ENCODE assay signal across 16 mouse cellular contexts in the genomic region with DNA sequence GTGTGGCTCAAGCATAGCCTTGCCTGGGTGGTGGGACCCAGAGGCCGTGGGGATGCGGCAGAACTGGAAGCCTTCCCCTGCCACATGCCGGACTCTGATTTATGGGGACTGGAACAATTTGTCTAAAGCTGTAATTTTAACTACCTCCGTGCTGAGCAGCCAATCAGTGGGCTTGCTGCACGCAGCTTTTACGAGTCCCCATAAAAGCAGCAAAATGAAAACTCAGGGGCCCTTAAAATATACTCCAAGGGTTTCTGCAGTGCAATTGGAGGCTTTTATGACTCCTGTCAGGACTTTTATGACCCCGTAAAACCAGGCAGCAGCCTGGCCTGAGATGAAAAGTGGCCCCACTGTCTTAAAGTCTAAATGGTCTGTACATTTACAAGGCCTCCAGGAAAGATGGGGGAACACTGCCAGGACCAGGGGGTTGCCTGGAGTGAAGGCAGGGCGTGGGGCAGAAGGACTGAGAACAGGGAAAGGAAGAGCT.
A peak's percentile ranks its signal among the peaks of the same experiment; 100 is the strongest.
DNase-seq lines count a peak whose midpoint lies in the region; ATAC-seq and TF ChIP-seq lines count a peak whose summit lies in the region.
"Had no signal": no experiment of that assay in that cellular context is flagged by ENCODE, and none has a peak within 500 bp of the region (broad histone marks: within the 10 kb centered on the region; RNA-seq: fewer than 3 reads in every experiment).

No protein-coding gene starts in this region.

- TF ChIP-seq CTCF in kidney, adult 2 months (conservative IDR thresholded peaks at IDR 0.05; ENCODE audit: insufficient read depth, insufficient read length, low read depth, low read length) = no peak
- TF ChIP-seq CTCF in olfactory bulb, adult 2 months (IDR thresholded peaks at IDR 0.05; ENCODE audit: insufficient read depth, low read depth, low read length) = no peak
- no peak for TF ChIP-seq CTCF in thymus, adult 2 months (IDR thresholded peaks at IDR 0.05; ENCODE audit: borderline replicate concordance, control insufficient read depth, extremely low read depth, insufficient read depth, low read length, poor library complexity)

- no peaks in the 10 kb centered on the region for H3K4me1 ChIP-seq in kidney, adult 2 months (ENCODE audit: control insufficient read depth, insufficient read depth, low read length)
- peaks cover 17% of the 10 kb centered on the region for H3K4me1 ChIP-seq in limb, embryonic 11.5 days (ENCODE audit: control insufficient read depth, insufficient read depth, low read length)
- peaks cover 22% of the 10 kb centered on the region for H3K4me1 ChIP-seq in olfactory bulb, adult 2 months (ENCODE audit: control insufficient read depth, insufficient read depth, low read length)
- no peaks in the 10 kb centered on the region for H3K4me1 ChIP-seq in thymus, adult 2 months (replicated peaks; ENCODE audit: control insufficient read depth, insufficient read depth, low read length)
- H3K4me1 ChIP-seq in heart, embryonic 12.5 days (replicated peaks) = peaks cover 31% of the 10 kb centered on the region

- H3K4me2 ChIP-seq in limb, embryonic 11.5 days (ENCODE audit: low read depth, severe bottlenecking) = peak overlapping the region; percentile 15; the same call in 1 of the 2 replicates
- H3K4me2 ChIP-seq in heart, embryonic 12.5 days = no peak overlapping the region
- H3K4me2 ChIP-seq: embryonic facial prominence, embryonic 12.5 days; hindbrain, embryonic 15.5 days had no signal

- peak; percentile 85 for ATAC-seq in limb, embryonic 11.5 days (ENCODE audit: insufficient number of reproducible peaks, low FRiP score, low TSS enrichment, low read depth)
- no peak for ATAC-seq in heart, embryonic 12.5 days (ENCODE audit: insufficient number of reproducible peaks, low FRiP score)
- ATAC-seq: liver, postnatal 0 days; midbrain, embryonic 16.5 days had no signal

- no peak overlapping the region for H3K9ac ChIP-seq in limb, embryonic 11.5 days (ENCODE audit: low read length)
- no peak overlapping the region for H3K9ac ChIP-seq in heart, embryonic 12.5 days
- H3K9ac ChIP-seq: embryonic facial prominence, embryonic 12.5 days; hindbrain, embryonic 15.5 days; liver, postnatal 0 days had no signal

- DNase-seq in cerebellum, postnatal 25 days = peak; percentile 17 to 34
- DNase-seq in cerebellum, postnatal 14 days = no peak
- DNase-seq in kidney, postnatal 4 days = peak; percentile 54 to 65
- no peak for DNase-seq in kidney, adult 2 months
- DNase-seq in limb, embryonic 11.5 days (ENCODE audit: low spot score) = peak; percentile 83
- DNase-seq in thymus, adult 2 months = no peak
- DNase-seq: cerebellum, adult 11 months; liver, postnatal 0 days; right cerebral cortex, postnatal 14 days; thymus, postnatal 14 days had no signal

- 31% methylated on average over 8 of the region's 8 CpGs for WGBS in kidney, adult 2 months
- WGBS in limb, embryonic 11.5 days = 3% methylated on average over 8 of the region's 8 CpGs
- 38% methylated on average over 8 of the region's 8 CpGs for WGBS in olfactory bulb, adult 2 months
- 17% methylated on average over 8 of the region's 8 CpGs for WGBS in thymus, adult 2 months
- 77% methylated on average over 8 of the region's 8 CpGs for WGBS in heart, embryonic 12.5 days

- no peak overlapping the region for H3K27ac ChIP-seq in kidney, adult 2 months (ENCODE audit: insufficient read depth, low read depth, low read length)
- H3K27ac ChIP-seq in limb, embryonic 11.5 days (replicated peaks; ENCODE audit: low read depth, low read length) = peak overlapping the region; percentile 45
- H3K27ac ChIP-seq in olfactory bulb, adult 2 months (ENCODE audit: insufficient read depth, low read depth, low read length) = peak overlapping the region; percentile 76
- H3K27ac ChIP-seq in thymus, adult 2 months (ENCODE audit: control insufficient read depth, insufficient read depth, low read length) = no peak overlapping the region
- no peak overlapping the region for H3K27ac ChIP-seq in heart, embryonic 12.5 days (ENCODE audit: poor library complexity, severe bottlenecking)
- H3K27ac ChIP-seq: embryonic facial prominence, embryonic 12.5 days; hindbrain, embryonic 15.5 days; macrophage had no signal

- no peaks in the 10 kb centered on the region for H3K36me3 ChIP-seq in kidney, adult 2 months (ENCODE audit: control insufficient read depth, insufficient read depth, low read length)
- H3K36me3 ChIP-seq in limb, embryonic 11.5 days (ENCODE audit: control insufficient read depth, insufficient read depth, low read length) = no peaks in the 10 kb centered on the region
- H3K36me3 ChIP-seq in thymus, adult 2 months (ENCODE audit: control insufficient read depth, insufficient read depth, low read length) = no peaks in the 10 kb centered on the region
- no peaks in the 10 kb centered on the region for H3K36me3 ChIP-seq in heart, embryonic 12.5 days
- H3K36me3 ChIP-seq: embryonic facial prominence, embryonic 12.5 days; hindbrain, embryonic 15.5 days had no signal

- H3K9me3 ChIP-seq in limb, embryonic 11.5 days (ENCODE audit: control insufficient read depth, low read length) = no peaks in the 10 kb centered on the region
- no peaks in the 10 kb centered on the region for H3K9me3 ChIP-seq in heart, embryonic 12.5 days (replicated peaks)
- H3K9me3 ChIP-seq: embryonic facial prominence, embryonic 12.5 days; hindbrain, embryonic 15.5 days had no signal

- no peak for TF ChIP-seq POLR2A in kidney, adult 2 months (IDR thresholded peaks at IDR 0.05; ENCODE audit: low read depth, low read length)
- TF ChIP-seq POLR2A in olfactory bulb, adult 2 months (IDR thresholded peaks at IDR 0.05; ENCODE audit: insufficient read depth, low read depth, low read length) = no peak
- TF ChIP-seq POLR2A in thymus, adult 2 months (IDR thresholded peaks at IDR 0.05; ENCODE audit: control insufficient read depth, extremely low read depth, insufficient read depth, low read length, poor library complexity) = no peak

- no peaks in the 10 kb centered on the region for H3K27me3 ChIP-seq in kidney, adult 2 months (replicated peaks; ENCODE audit: control insufficient read depth, insufficient read depth, low read length)
- H3K27me3 ChIP-seq in limb, embryonic 11.5 days (ENCODE audit: control insufficient read depth, insufficient read depth, low read length) = peaks cover 22% of the 10 kb centered on the region
- no peaks in the 10 kb centered on the region for H3K27me3 ChIP-seq in thymus, adult 2 months (ENCODE audit: control insufficient read depth, insufficient read depth, low read length)
- no peaks in the 10 kb centered on the region for H3K27me3 ChIP-seq in heart, embryonic 12.5 days (replicated peaks)
- H3K27me3 ChIP-seq: embryonic facial prominence, embryonic 12.5 days; hindbrain, embryonic 15.5 days had no signal

- no peak overlapping the region for H3K4me3 ChIP-seq in kidney, adult 2 months (ENCODE audit: insufficient read depth, low read depth, low read length)
- no peak overlapping the region for H3K4me3 ChIP-seq in limb, embryonic 11.5 days (ENCODE audit: low read depth, low read length)
- H3K4me3 ChIP-seq in olfactory bulb, adult 2 months (ENCODE audit: insufficient read depth, low read depth, low read length) = no peak overlapping the region
- no peak overlapping the region for H3K4me3 ChIP-seq in thymus, adult 2 months (ENCODE audit: control insufficient read depth, insufficient read depth, low read length)
- no peak overlapping the region for H3K4me3 ChIP-seq in heart, embryonic 12.5 days
- H3K4me3 ChIP-seq: embryonic facial prominence, embryonic 12.5 days; hindbrain, embryonic 15.5 days had no signal

Comparison
In these comparisons a context has a peak if more than half of its experiments do, and no peak if none do; other contexts are left out.
1. DNase-seq: peak in cerebellum, postnatal 25 days (2 of 2), kidney, postnatal 4 days (2 of 2) and limb, embryonic 11.5 days (single experiment); none in cerebellum, postnatal 14 days (0 of 2), kidney, adult 2 months (single experiment) and thymus, adult 2 months (single experiment).
2. H3K27ac ChIP-seq: peak in limb, embryonic 11.5 days (single experiment) and olfactory bulb, adult 2 months (single experiment); none in kidney, adult 2 months (single experiment), thymus, adult 2 months (single experiment) and heart, embryonic 12.5 days (single experiment).